Mouse (Mus musculus) erythroblast, embryonic 14.5 days (primary cell): ENCODE results near the gene Hpn. TPM values are rescaled to one million over a fixed set of nuclear protein-coding genes. Genes with fewer than 3 reads are reported as not detected.

ENCODE experiments used
- H3K27me3 ChIP-seq: 2 replicates; pipeline ENCODE4 v1.6.1; 2012; ENCODE audit warnings: inconsistent platforms; ENCODE audit not compliant: control insufficient read depth
- H3K36me3 ChIP-seq: 2 replicates; pipeline ENCODE4 v1.6.1; 2012; ENCODE audit warnings: mild to moderate bottlenecking, inconsistent platforms; ENCODE audit not compliant: control insufficient read depth
- H3K4me1 ChIP-seq: 2 replicates; pipeline ENCODE4 v1.6.1; 2012; ENCODE audit warnings: inconsistent platforms; ENCODE audit not compliant: control insufficient read depth
- H3K4me3 ChIP-seq: replicated peaks from 2 replicates; pipeline ENCODE3; 2012; ENCODE audit warnings: moderate library complexity, mild to moderate bottlenecking, inconsistent platforms
- H3K9me3 ChIP-seq: 2 replicates; pipeline ENCODE4 v1.6.1; 2012; ENCODE audit warnings: low read length, inconsistent platforms, mixed read lengths; ENCODE audit not compliant: control insufficient read depth
- GATA1 ChIP-seq: IDR thresholded peaks from 2 replicates; pipeline ENCODE4 v1.6.1; 2012; ENCODE audit warnings: low read length, inconsistent platforms, mixed read lengths
- TAL1 ChIP-seq: IDR thresholded peaks from 3 replicates; pipeline ENCODE4 v1.6.1; 2012; ENCODE audit warnings: low read length, inconsistent platforms, mixed read lengths
- polyA plus RNA-seq: library from polyadenylated mRNA; stranded (reverse); fragments of >175 nt; gene quantifications from 2 replicates; pipeline ENCODE4 v1.2.3, GENCODE M21; 2012

The Hpn gene
- polyA plus RNA-seq, 1 experiment, result 0.15 TPM

DNA sequence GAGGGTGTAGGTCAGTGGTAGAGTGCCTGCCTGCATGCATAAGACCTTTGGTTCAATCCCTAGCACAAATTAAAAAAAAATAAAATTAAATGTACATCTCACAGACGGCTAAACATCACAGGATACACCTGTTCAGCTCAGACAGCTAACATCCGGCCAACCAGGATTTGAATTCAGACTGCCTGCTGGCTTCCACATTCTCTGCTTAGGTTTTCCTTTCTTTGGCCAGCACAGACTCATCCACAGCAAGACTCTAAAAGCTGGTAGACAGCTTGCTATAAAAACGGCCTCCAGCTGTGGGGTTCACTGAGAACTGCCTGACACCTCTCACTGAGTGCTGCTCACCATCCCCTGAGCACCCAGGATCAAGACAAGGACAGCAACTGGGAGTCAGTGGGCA, 8.9 kb downstream of the Hpn start:
- Histone ChIP-seq H3K4me1 (no peaks in the 10 kb centered on the region), H3K9me3 (no peaks in the 10 kb centered on the region), H3K4me3 (no peak overlapping the region), H3K36me3 (peaks cover 5% of the 10 kb centered on the region; the same call in 1 of the 2 replicates), H3K27me3 (no peaks in the 10 kb centered on the region)
- TF ChIP-seq GATA1, result no peak
- no peak for TF ChIP-seq TAL1

DNA sequence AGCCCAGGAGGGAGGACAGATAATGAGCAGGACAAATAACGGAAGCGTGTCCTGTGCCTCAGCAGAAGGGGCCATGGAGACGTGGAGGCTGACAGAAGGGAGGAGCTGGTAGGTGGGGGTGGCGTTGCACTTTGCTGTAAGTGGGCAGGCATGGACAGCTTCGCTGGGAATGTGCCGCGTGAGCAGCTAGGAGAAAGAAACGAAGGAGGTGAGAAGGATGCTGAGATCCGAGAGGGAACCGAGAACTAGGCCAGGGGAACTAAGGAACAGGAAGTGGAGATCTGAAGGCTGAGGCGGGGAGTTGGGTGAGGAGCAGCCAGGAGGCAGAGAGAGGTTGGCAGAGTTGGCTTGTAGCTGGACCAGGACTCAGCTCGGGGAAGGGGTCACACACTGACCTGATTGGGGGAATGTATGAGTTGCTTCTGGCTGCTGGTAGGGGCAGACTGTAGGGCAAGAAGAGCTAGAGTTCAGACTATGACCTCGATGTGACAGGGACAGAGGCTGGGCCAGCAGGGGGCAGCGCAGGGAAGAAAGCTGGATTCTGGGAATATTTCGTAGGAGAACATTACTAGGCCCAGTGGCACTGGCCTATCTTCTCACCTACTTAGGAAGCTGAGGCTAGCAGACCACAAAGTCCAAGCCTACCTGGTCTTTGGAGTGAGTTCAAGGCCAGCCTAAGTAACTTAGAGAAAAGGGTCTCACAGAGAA, 9.9 kb downstream of the Hpn start:
- Histone ChIP-seq H3K27me3 (no peaks in the 10 kb centered on the region), H3K4me1 (no peaks in the 10 kb centered on the region), H3K9me3 (no peaks in the 10 kb centered on the region), H3K4me3 (no peak overlapping the region), H3K36me3 (peaks cover 5% of the 10 kb centered on the region; the same call in 1 of the 2 replicates)
- TF ChIP-seq TAL1, result no peak
- TF ChIP-seq GATA1, result no peak

DNA sequence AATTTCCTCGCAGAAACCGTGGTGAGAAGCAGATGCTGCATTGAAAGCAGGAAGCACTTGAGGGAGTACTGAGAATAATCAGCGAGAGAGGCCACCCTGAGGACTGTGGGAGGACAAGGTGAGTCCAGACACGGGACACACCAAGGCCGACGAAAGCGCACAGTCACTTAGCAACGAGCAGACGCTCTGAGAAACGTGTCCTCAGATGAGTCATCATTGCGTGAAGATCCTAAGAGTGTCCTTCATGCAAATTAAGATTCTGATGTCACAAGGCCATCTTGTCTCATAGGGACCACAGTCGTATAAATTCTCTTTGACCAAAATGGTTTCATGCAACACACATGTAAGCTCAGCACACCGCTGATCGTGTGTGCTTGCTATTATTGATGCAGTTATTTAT, 14.3 kb downstream of the Hpn start:
- TF ChIP-seq GATA1, result no peak
- no peak for TF ChIP-seq TAL1
- H3K9me3 ChIP-seq, result no peaks in the 10 kb centered on the region; the same call in 1 of the 2 replicates
- H3K36me3 ChIP-seq, result peaks cover 5% of the 10 kb centered on the region; the same call in 1 of the 2 replicates

DNA sequence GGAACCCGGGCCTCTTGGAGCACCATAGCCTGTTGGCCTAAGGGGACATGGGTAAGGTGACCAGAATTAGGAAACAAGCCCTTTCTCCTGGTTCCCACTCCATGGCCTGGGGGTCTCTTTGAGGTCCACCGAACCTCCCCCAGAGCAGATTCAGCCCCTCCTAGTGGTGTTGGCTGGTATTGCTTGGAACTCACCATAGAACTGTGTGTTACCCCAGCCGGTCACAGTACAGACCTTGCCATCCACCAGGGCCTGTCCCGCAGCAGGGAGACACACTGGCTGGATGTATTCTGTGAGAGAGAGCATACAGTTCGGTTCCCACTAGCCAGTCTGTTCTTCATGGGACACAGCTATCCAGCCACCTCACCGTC, 15.5 kb downstream of the Hpn start:
- no peak overlapping the region for H3K4me3 ChIP-seq
- H3K36me3 ChIP-seq, result peaks cover 5% of the 10 kb centered on the region; the same call in 1 of the 2 replicates
- H3K27me3 ChIP-seq, result no peaks in the 10 kb centered on the region
- TF ChIP-seq TAL1 (no peak), GATA1 (no peak)
- no peaks in the 10 kb centered on the region; the same call in 1 of the 2 replicates for H3K9me3 ChIP-seq
- no peaks in the 10 kb centered on the region for H3K4me1 ChIP-seq

More for the DNA sequence above, 14.3 kb downstream of the Hpn start:
- Histone ChIP-seq H3K4me1 (no peaks in the 10 kb centered on the region), H3K27me3 (no peaks in the 10 kb centered on the region), H3K4me3 (no peak overlapping the region)

DNA sequence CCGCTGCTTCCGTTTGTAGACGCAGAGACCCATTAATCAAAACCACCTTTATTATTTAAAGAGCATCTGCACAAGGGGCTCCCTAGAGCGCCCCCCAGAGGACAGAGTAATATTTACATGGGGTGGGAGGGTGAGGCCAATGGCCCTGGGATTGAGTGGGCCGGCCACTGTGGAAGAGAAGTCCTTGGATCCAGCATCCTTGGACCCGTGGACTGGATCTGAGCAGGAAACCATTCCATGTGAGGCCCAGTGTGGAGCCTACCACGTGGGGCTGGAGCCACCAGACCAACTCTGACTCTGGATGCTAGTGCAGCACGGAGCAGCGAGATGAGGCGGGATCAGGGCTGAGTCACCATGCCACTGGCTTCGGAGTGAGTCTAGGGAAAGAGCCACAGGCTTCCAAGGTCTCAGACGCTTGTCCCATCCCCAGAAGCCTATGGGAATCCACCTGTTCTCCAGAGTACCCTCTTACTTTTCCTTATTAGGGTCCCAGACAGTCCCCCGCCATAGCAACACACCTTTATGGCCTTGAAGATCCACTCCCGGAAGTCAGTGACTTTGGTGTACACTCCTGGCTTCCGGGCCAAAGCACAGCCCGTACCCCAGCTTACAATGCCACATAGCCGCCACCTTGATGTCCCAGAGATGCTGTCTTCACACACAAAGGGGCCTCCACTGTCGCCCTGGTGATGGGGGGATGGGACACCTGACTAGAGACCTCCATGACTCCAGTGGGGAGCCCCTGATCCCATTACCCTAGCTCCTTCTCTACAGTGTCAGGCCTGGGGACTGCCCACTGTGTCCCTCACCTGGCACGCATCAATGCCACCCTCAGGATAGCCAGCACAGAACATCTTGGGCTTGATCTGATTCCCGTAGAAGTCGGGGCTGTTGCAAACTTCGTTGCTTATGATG, 16.1 kb downstream of the Hpn start:
- Histone ChIP-seq H3K9me3 (no peaks in the 10 kb centered on the region; the same call in 1 of the 2 replicates), H3K4me1 (no peaks in the 10 kb centered on the region), H3K4me3 (no peak overlapping the region), H3K36me3 (peaks cover 5% of the 10 kb centered on the region; the same call in 1 of the 2 replicates), H3K27me3 (no peaks in the 10 kb centered on the region)
- TF ChIP-seq TAL1 (no peak), GATA1 (no peak)

DNA sequence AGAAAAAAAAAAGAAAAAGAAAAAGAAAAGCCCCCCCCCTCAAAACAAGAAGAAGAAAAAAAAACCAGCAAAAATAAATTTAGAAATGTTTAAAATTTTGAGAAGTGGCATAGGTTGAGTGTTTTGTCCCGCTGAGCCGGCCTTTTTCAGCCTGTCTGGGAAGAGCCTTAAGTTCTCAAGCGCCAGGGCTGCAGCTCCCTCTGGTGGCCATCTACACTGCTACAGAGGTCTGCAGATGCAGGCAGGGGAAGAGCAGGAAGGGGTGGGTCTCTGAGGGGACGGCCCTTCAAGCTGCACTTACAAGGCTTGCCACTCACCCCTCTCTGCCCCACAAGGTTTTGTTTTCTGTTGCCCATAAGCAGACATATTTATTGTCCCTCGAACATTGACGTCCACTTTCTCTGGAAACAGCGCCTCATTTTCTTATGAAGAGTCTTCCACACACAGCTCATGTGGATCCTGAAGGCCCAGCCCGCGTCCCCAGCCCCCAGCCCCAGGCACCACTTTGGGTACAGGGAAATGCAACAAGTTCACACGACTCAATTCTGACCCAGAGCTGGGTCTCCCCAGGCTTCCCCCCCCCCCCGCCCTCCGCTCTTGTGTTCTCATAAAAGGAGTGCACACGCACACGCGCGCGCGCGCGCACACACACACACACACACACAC, 17.4 kb downstream of the Hpn start:
- H3K27me3 ChIP-seq, result no peaks in the 10 kb centered on the region
- no peak overlapping the region for H3K4me3 ChIP-seq
- TF ChIP-seq GATA1 (no peak), TAL1 (no peak)
- H3K36me3 ChIP-seq, result peaks cover 4% of the 10 kb centered on the region; the same call in 1 of the 2 replicates
- H3K4me1 ChIP-seq, result no peaks in the 10 kb centered on the region
- no peaks in the 10 kb centered on the region; the same call in 1 of the 2 replicates for H3K9me3 ChIP-seq

DNA sequence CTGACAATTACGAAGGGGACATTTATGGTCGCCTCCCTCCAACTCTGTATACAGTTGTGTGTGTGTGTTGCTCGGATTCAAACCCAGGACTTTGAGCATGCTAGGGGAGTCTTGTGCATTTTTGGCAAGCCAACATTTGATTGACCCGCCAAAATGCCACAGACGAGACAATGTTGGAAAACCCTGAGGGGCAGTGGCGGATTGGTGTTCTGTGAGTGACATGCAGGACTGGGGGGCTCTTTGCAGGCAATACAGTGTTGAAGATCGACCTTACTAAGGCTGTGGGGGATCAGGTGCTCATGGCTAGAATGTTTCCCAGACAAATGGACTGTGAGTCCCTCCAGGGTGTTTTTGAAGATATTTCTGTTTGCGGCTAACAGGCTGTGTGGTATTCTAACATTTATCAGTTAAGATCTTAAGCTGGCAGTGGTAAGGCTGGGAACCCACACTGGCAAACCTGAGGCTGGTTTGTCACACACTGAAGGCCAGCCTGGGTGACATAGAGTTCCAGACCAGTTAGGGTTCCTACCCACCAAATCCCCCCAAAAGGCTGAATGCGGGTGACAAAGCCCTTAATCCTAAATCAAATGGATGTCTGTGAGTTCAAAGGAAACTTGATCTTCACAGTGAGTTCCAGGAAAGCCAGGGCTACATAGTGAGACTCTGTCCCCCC, 18.1 kb downstream of the Hpn start:
- TF ChIP-seq TAL1 (no peak), GATA1 (no peak)
- Histone ChIP-seq H3K9me3 (no peaks in the 10 kb centered on the region; the same call in 1 of the 2 replicates), H3K36me3 (no peaks in the 10 kb centered on the region; the same call in 1 of the 2 replicates), H3K27me3 (no peaks in the 10 kb centered on the region), H3K4me3 (no peak overlapping the region), H3K4me1 (no peaks in the 10 kb centered on the region)

DNA sequence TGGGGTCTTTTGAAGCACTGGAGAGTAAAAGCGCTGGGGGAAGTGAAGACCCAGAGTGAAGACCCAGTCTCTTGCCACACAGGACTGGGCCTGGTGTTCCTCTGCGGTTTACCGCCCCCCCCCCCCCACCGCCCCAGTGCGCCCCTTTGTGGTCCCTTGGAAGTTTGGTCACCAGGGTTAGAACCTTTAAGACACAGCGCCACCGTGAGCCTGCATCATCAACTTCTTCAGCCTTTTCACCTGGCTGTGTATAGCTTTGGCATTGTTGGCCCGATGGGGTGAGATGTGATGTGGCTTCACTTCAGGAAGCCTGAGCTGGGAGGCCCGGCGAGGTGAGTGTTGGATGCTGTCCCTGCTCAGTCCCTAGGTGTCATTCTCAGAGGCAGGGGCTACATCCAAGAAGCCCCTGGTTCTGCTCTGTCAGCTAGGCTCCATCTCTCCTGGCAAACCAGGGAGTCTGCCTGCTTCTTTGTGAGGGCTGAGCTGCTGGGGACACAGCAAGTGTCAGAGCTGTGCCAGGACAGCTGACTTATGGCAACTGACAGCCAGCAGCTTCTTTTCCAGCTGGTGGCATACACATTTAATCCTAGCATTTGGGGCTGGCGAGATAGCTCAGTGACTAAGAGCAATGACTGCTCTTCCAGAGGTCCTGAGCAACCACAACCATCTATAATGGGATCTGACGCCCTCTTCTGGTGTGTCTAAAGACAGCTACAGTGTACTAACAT, 20.2 kb downstream of the Hpn start:
- Histone ChIP-seq H3K4me3 (no peak overlapping the region), H3K4me1 (no peaks in the 10 kb centered on the region), H3K36me3 (no peaks in the 10 kb centered on the region; the same call in 1 of the 2 replicates), H3K27me3 (no peaks in the 10 kb centered on the region), H3K9me3 (no peaks in the 10 kb centered on the region; the same call in 1 of the 2 replicates)
- TF ChIP-seq TAL1 (no peak), GATA1 (no peak)
